Mouse (Mus musculus) CD4-positive helper T cell, adult 2 months (primary cell): ENCODE data around the gene Ccdc65.

Experiments
- DNase-seq: peaks from one replicate; pipeline ENCODE4 v3.0.0-alpha.2; 2012; ENCODE audit warnings: low read depth, missing footprints, low spot score

The Ccdc65 gene

DNA sequence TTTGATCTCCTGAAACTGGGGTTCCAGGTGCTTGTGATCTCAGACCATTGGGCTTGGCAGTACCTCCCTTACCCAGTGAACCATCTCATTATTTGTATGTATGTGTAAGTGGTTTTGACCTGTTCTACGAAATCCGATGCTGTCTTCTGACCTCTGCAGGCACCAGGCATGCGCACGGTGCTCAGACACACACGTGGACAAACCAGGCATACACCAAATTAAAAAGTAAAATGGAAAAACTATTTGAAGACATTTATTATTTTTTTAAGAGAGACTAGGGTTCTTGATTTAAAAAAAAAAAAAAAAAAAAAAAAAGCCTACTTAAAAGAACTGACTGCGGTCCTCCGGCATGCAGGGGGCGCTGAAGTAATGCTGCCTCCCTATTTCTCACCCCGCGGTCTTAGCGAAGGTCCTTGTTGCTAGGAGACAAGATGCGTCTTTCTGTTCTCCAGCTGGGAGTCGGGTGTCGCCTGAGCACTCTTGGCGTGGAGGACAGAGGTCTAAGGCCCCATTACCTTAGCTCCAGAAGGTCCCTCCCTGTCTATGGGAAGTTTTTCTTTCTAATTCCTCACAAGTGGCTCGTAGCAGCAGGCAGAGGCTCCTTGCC, at the start of gene Ccdc65:
Gene Ccdc65 (plus strand): TSS at position 442 of the 607 bp plus-strand sequence.
- DNase-seq, result peak; percentile 82

DNA sequence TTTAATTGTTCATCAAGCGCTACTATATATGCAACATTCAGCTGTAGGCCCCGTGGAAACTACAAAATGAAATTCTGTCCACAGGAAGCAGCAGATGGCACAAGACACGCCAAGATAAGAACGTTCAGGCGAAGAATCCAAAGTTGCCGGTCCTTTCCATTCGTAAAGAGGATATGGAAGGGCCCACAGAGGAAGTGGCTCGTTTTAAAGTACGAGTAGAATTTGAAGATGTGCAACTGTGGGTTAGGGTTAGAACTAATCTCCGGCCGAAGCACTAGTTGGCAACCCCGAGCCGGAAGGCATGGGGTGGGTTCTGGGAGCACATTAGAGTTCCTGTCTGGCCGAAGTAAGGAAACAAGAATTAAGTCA, 45.8 kb upstream of the Ccdc65 start:
- peak; percentile 71 for DNase-seq

DNA sequence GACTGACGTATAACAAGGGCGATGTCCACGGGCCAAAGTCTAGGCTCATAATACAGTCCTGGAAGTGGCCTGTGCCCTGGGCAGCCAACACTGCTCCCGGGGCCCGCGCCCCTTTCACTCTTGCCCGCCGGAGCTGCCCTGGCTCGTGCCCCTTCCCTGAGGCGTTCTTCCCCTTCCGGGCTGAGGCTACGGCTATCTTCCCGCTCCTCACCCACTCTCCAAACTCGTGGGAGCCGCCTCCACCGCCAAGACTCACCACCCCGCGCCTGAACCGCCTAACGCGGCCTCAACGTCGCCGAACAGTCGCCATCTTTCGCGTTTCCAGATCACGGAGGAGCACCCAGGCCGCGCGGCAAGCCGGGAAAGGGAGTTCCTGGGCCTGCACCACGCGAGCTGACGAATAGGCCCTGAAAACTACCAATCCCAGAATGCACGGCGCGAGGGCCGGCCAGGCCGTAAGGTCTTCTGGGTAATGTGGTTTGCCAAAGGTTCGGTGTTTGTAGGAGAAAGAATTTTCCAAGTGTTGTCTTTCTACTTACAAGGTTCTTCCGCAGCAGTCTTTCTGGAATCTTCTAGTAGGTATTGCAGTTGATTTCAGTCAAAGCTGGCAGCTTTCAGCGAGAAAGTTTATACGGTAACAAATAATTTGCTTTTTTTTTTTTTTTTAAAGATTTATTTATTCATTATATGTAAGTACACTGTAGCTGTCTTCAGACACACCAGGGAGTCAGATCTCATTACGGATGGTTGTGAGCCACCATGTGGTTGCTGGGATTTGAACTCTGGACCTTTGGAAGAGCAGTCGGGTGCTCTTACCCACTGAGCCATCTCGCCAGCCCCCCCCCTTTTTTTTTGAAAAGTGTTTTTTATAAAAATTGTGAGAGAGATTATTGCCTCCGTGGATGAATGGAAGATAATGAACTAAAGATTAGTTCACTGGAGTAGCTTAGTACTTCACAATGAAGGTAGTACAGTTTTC, 45.2 kb upstream of the Ccdc65 start, which contains the start of gene Ddx23:
Gene Ddx23 (minus strand): TSS at position 328 of the 979 bp plus-strand sequence.
- peak; percentile 95 for DNase-seq

- DNase-seq, result peak; percentile 56
Measured at GRCm38 (mm10) chr15:98664042-98664907, 43.7 kb upstream of the Ccdc65 start.

DNA sequence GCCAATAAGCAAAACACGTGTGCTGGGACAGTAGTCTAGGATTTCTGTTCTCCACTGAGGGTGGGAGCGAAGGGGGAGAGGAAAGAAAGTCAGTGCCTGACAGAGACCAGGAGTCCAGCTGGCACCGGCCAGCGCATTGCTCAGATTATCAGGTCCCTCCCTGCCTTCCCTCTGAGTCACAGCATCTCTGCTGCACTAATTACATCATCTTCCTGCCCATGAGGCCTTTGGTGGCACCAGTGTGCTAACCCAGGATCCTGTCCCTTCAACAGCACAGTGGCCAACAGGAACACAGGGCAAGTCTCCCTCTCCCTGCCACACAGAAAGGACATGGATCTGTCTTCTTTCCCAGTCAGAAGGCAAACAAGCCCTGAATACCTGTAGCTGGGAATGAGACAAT, 35.4 kb upstream of the Ccdc65 start:
- DNase-seq, result no peak

GRCm38 (mm10) chr15:98673732-98674131, 34.3 kb upstream of the Ccdc65 start:
- DNase-seq, result no peak

GRCm38 (mm10) chr15:98674284-98674993, 33.6 kb upstream of the Ccdc65 start:
- no peak for DNase-seq

- DNase-seq, result no peak
Measured at GRCm38 (mm10) chr15:98674994-98675545, 32.9 kb upstream of the Ccdc65 start.

GRCm38 (mm10) chr15:98675634-98676250, 32.3 kb upstream of the Ccdc65 start:
- no peak for DNase-seq

GRCm38 (mm10) chr15:98676471-98676870, 31.5 kb upstream of the Ccdc65 start:
- DNase-seq, result peak; percentile 53

DNA sequence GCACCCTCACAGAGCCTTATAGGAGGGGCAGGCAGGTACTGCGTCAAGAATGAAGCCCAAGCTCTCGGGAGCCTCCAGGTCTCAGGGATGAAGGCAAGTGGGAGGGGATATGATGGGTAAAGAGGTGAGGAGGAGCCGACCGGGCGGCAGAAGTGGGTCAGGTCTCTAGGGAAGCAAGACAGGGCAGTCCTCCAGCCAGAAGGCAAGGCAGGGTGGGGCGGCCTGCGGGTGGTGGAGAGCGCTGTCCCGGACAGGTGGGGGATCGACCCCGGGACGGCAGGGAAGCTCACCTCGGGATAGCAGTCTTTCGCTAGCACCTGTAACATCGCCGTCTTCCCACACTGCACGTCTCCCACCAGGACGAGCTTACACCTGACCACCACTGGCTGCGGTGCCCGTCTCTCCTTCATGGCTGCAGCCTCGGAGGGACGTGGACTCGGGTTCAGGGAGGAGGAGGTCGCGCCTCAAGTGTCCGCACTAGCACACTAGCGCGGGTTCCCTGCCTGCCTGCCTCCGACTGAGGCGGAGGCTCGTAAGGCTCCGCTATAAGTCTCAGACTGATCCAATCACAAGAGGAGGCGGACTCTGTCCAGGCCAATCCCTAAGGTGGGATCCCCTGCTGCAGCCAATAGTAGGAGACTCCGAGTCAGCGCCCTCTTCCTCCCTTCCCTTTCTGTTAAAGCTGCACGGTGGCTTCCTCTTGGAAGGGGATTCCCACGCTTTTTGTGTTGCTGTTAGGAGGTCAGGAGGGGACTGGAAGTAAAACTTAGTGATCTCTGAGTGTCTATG, 30.9 kb upstream of the Ccdc65 start, which contains the start of gene Rnd1:
Gene Rnd1 (minus strand): TSS at position 522 of the 789 bp plus-strand sequence.
- DNase-seq, result peak; percentile 87

DNA sequence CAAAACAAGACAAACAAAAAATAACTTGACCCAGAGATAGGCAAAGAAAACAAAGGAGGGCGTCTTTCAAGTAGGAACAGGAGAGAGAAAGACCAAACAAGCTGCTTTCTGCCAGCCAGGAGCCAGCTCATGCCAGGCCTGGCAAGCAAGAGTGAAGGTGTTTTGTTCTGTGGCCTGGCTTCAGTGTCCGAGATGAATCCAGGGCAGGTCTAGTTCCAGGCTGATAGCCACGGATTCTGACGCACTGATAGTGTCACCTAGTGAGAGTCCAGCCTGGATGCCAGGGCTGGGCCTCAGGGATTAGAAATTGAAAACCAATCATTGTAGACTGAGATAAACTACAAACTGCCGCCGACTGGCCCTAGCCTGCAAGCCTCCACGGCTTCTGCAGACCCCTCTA, 30.0 kb upstream of the Ccdc65 start:
- DNase-seq, result no peak

GRCm38 (mm10) chr15:98680660-98681059, 27.3 kb upstream of the Ccdc65 start:
- DNase-seq, result no peak

- no peak for DNase-seq
Measured at GRCm38 (mm10) chr15:98681633-98682032, 26.4 kb upstream of the Ccdc65 start.

DNA sequence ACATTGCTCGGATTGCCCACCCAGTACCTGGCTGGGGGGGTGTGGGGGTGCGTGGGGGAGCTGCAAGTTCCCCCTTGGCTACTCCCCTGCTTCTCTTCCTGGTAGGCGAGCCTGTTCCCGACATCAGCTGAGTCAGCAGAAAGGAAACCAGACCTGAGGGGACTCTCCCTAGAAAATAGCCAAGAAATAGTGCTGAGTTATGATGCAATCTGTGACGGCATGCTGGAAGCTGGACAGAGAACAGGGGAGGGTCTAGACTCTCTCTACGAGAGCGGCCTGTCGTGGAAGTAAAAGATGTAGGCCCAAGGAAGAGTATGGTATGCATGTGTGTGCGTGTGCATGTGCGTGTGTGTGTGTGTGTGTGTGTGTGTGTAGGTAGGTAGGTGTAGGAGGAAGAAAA, 24.8 kb upstream of the Ccdc65 start:
- DNase-seq, result no peak

DNA sequence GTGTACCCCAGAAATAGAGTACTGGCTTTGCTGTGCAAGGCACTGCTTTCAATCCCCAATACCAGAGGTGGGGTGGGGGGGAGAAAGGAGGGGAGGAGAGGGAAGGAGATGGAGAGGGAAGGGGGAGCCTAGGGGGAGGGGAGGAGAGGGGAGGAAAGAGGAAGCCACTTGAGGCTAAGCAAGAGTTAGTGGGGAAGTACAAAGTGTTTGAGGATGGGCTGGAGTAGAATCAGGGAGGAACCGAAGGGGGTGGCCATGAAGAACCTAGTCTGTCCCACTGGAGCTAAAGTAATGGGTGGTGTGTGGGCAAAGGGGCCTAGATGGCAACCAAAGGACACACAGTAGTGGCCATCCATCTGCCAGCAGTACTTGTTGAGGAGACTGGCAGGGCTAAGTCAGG, 24.3 kb upstream of the Ccdc65 start:
- DNase-seq, result no peak

DNA sequence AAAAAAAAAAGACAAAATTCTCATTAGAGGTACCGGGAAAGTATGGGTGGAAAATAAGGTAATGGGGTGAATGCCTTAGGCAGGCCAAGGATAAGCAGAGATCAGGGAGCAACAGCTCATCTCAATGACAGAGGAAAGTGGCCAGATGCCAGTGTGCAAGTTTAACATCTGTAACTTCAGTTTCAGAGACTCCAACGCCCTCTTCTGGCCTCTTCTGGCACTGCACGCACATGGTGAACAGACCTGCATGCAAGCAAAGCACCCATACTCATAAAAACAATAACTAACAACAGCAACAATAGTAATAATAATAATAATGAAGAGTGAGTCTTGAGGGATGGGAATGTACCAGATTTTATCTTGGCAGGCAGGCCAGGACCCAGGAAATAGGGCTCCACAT, 22.1 kb upstream of the Ccdc65 start:
- no peak for DNase-seq

- DNase-seq, result no peak
Measured at GRCm38 (mm10) chr15:98689682-98690081, 18.3 kb upstream of the Ccdc65 start.

- no peak for DNase-seq
Measured at GRCm38 (mm10) chr15:98691486-98692147, 16.4 kb upstream of the Ccdc65 start.
